Mouse (Mus musculus): ENCODE measurements at regions not wholly inside any gene's neighbourhood (a gene's known extent, or its start where the extent isn't known, plus 50 kb on each side); places are given as distances from the start of the nearest gene placed in this dataset.
"Not testable (repeated sequence)": the region's sequence is repeated elsewhere in the genome, so short reads cannot be mapped to it uniquely, and the experiment has no call there.

- DNase-seq: peak; percentile 88
Measured at GRCm38 (mm10) chr15:8831720-8832620, 121.4 kb upstream of the Slc1a3 start.

- no peak for DNase-seq
Measured at GRCm38 (mm10) chr15:8824861-8825260, 114.3 kb upstream of the Slc1a3 start.

DNA sequence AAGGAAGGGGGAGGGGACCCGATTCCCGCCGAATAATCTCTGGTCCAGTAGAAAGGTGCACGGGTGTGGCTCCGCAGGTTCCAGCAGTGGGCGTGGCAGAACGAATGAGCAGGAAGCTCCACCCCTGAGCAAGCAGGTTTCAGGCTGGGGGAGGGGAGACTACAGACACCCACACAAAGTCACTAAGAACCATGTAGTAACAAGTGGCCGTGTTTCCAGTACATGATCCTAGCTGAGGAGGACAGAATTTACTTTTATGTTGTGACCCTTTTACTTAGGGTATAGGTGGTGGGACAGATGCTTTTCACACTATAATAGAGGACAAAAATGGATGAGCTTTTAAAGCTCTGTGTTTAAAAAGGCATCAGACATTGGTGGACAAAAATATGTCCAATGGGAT is 112.2 kb upstream of the Slc1a3 start:
- not testable (repeated sequence) for DNase-seq

- no peak for DNase-seq
Measured at GRCm38 (mm10) chr15:8817542-8817941, 107.0 kb upstream of the Slc1a3 start.

- no peak for DNase-seq
Measured at GRCm38 (mm10) chr15:8816501-8817368, 106.2 kb upstream of the Slc1a3 start.

DNA sequence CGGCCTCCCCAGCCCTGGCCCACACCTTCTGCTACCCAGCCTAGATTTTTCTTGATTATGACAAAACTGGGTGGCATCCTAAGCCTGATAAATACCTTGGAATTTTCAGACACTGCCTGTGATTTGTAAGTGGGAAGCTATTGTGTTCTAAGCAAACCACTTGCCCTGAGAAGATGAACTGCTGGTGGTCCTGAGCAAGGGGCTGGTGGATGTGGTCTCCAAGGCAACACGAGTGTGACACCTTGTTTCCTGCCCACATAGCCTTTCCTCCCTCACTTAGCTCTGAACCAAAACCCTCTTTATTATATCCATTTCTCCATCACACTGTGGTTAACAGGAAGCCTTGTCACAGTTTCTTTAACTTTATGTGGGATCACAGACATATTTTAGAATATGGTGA is 105.4 kb upstream of the Slc1a3 start:
- DNase-seq: no peak

DNA sequence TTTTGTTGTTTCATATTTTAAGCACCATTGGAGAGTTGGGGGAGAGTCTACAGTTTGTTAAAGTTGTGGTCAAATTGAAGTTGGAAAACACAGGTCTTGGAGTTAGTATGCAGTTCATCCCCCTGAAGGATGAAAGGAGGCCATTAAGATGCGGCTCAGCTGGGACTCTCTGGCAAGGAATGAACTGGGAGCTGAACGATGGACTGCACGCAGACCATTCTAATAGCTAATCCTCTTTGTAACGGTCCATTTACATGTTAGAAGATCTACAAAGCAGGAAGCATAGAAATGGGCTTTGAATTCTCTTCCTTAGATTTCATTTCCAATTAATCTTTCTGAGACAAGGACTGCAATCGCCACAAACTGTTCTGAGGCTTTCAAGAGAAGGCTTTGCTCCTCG is 104.7 kb upstream of the Slc1a3 start:
- no peak for DNase-seq

DNA sequence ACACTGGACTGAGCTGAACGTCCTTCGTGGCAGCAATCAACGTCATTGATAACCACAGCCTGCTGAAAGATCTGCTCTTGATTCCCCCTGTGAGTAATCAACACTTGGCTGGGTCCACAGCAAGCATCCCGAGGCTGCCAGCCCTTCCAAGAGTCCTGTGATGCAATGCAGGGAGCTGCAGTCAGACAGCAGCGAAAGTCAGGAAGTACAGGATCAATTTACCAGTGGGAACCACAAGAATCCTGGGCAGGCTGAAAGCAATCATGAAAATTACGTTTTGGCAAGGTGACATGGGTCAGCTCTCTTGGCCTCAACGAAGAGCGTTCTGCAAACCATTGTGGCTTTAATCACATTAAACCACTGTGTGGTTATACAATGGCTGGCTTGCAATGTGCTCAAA is 95.8 kb upstream of the Slc1a3 start:
- no peak for DNase-seq

DNA sequence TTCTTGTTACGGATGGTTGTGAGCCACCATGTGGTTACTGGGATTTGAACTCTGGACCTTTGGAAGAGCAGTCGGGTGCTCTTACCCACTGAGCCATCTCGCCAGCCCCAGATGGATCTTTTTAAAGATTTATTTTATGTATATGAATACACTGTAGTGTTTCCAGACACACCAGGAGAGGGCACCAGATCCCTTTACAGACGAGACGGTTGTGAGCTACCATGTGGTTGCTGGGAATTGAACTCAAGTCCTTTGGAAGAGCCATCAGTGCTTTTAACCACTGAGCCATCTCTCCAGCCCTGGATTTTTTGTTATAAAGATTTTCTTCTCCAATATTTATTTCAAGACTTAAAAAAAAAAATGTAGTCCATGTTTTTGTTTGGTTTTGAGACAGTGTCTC is 95.0 kb upstream of the Slc1a3 start:
- not testable (repeated sequence) for DNase-seq

- no peak for DNase-seq
Measured at GRCm38 (mm10) chr15:8802058-8802457, 91.5 kb upstream of the Slc1a3 start.

GRCm38 (mm10) chr15:8797015-8797414 is 86.5 kb upstream of the Slc1a3 start:
- DNase-seq: no peak

GRCm38 (mm10) chr15:8792106-8792505 is 81.5 kb upstream of the Slc1a3 start:
- DNase-seq: peak; percentile 90

DNA sequence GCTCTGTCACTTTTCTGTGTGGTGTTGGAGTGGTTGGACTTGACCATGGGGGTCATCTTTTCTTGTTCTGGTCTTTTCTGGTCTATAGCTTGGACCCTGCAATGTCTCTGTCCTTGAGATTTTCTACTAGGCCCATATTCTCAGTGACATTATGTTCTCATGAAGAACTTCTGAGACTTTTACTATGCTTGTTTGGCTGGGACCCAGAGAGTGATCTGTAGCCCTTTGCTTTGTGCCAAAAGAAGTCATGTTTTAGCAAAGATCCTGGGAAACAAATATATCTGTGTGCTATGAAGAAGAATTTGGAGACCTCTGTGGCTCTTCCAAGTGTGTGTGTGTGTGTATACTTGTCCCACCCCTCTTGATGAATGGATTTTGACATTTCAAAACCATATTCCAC is 79.4 kb upstream of the Slc1a3 start:
- no peak for DNase-seq

DNA sequence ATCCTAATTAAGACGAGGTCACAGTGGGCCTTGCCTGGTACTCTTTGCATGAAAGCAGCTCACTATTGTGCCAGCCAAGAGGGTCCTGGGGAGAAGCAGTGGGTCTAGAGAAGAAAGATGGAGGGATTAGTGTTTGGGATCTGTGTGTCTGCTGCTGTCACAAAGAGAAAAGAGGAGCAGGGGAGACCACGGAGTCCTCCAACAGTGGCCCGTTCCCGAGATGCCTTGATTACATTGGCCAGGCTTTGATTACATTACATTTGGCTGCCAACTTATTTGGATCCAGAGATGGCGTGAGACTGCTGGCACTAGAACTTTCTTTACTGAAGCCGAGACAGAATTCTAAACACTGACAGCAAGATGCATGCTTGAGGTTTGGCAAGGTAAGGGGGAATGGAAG is 78.4 kb upstream of the Slc1a3 start:
- DNase-seq: no peak

DNA sequence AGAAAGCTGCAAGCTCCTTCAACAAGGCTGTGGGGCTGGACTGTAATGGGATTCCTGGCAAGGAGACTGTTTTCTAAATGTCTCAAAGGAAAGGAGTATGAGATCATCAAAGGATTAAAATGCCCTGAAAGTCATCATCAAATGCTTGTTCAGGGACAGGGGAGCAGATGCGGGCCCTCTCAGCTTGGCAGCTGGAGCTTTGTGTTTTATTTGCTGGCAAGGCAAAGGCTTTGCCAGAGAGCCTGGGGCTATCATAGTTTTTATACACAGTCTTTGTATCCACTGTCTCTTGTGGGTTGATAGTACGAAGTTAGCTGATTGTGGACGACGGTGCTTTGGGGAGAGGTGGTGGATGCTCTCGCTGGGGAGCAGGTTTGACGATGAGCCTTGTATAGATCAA is 75.0 kb upstream of the Slc1a3 start:
- no peak for DNase-seq

DNA sequence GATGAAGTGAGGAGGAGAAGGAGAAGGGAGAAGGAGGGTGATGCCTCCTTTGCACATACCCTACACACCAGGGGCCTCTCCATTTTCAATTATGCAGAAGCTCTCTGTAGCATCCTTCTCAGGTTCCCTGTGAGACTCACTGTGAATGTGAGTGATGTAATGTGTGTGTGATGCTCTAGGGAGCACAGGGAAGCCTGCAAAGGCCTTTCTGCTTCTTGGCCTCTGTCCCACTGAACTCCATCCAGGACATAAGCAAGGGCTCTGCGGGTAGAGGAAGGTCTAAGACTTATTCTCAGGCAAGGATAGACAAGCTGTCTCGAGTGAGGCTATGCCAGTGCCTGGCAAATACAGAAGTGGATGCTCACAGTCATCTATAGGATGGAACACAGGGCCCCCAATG is 73.0 kb upstream of the Slc1a3 start:
- DNase-seq: no peak

DNA sequence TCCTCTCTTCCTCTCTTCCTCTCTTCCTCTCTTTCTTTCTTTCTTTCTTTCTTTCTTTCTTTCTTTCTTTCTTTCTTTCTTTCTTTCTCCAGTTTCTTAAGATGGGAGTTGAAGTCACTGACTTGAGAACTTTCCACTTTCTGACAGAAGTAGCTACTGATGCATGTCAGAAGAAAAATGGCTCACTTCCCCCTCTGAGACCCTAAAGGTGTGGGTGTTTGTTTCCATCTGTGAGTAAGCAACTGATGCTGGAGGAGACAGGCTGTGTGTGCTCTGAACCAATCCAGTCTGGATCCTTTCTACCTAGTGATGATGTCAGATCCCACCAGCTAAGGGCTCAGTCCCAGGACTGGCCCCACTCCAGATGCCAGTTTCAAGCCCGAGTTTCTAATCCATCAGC is 72.5 kb upstream of the Slc1a3 start:
- DNase-seq: no peak

GRCm38 (mm10) chr15:8782131-8782507 is 71.6 kb upstream of the Slc1a3 start:
- no peak for DNase-seq

- peak; percentile 52 for DNase-seq
Measured at GRCm38 (mm10) chr15:8781159-8782130, 70.9 kb upstream of the Slc1a3 start.

GRCm38 (mm10) chr15:8780371-8780866 is 69.9 kb upstream of the Slc1a3 start:
- DNase-seq: no peak

- no peak for DNase-seq
Measured at GRCm38 (mm10) chr15:8767624-8768571, 57.3 kb upstream of the Slc1a3 start.

Data from cerebellum, adult 9-11 months (tissue).